Mouse (Mus musculus): ENCODE measurements around the gene Col9a1. TPM values are rescaled to one million over a fixed set of nuclear protein-coding genes. Genes with fewer than 3 reads are reported as not detected.

Col9a1 gene
- polyA plus RNA-seq, 1 experiment = not detected

DNA sequence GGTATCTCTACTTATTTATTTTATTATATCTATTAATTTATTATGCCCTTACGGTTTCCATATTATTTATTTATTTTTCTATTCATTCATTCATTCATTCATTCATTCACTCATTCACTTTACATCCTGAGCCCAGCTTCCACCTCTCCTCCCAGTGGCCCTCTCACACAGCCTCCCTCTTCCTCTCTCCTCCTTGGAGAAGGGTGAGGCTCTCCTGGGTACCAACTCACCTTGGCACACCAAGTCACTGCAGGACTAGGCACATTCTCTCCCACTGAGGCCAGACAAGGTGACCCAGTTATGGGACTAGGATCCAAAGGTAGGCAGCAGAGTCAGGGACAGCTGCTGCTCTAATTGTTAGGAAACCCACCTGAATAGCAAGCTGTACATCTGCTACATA, 5.5 kb upstream of the Col9a1 start:
- Histone ChIP-seq H3K27me3 (replicated peaks) (no peaks in the 10 kb centered on the region), H3K4me3 (replicated peaks) (no peak overlapping the region), H3K4me1 (no peaks in the 10 kb centered on the region), H3K36me3 (replicated peaks; ENCODE audit: low read length) (no peaks in the 10 kb centered on the region), H3K9me3 (peaks cover 5% of the 10 kb centered on the region)
- TF ChIP-seq FLI1 (IDR thresholded peaks at IDR 0.05; ENCODE audit: low read length) = no peak
- TF ChIP-seq GATA1 (IDR thresholded peaks at IDR 0.05; ENCODE audit: borderline replicate concordance, low read length) = no peak

GRCm38 (mm10) chr1:24172656-24173055, 4.8 kb upstream of the Col9a1 start:
- H3K36me3 ChIP-seq (replicated peaks; ENCODE audit: low read length) = no peaks in the 10 kb centered on the region
- H3K27me3 ChIP-seq (replicated peaks) = no peaks in the 10 kb centered on the region
- no peak overlapping the region for H3K4me3 ChIP-seq (replicated peaks)
- H3K4me1 ChIP-seq = no peaks in the 10 kb centered on the region
- H3K9me3 ChIP-seq = peaks cover 5% of the 10 kb centered on the region
- TF ChIP-seq FLI1 (IDR thresholded peaks at IDR 0.05; ENCODE audit: low read length) (no peak), GATA1 (IDR thresholded peaks at IDR 0.05; ENCODE audit: borderline replicate concordance, low read length) (no peak)

- no peaks in the 10 kb centered on the region for H3K36me3 ChIP-seq (replicated peaks; ENCODE audit: low read length)
- peaks cover 5% of the 10 kb centered on the region for H3K9me3 ChIP-seq
- no peaks in the 10 kb centered on the region for H3K4me1 ChIP-seq
- no peaks in the 10 kb centered on the region for H3K27me3 ChIP-seq (replicated peaks)
- H3K4me3 ChIP-seq (replicated peaks) = no peak overlapping the region
- TF ChIP-seq GATA1 (IDR thresholded peaks at IDR 0.05; ENCODE audit: borderline replicate concordance, low read length) (no peak), FLI1 (IDR thresholded peaks at IDR 0.05; ENCODE audit: low read length) (no peak)
Measured at GRCm38 (mm10) chr1:24175761-24176160, 1.6 kb upstream of the Col9a1 start.

DNA sequence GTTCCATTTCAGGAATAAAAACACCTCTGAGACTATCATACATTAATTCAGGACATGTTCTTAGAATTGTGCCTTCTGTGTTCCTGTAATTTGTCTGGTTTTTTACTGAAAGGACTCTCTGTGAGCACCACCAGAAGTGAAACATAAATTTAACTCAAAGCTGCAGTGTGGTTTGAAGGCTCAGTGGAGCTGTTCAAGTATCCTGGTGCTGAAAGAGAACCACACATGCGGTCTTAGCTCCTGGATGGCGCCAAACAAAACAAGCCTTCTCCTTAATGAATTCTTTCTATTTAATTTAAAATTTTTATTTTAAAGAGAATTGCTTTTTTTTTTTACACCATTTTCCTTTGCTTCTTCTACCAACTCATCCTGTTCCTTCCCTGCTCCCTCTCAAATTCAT, 2.4 kb downstream of the Col9a1 start:
- Histone ChIP-seq H3K4me1 (no peaks in the 10 kb centered on the region), H3K36me3 (replicated peaks; ENCODE audit: low read length) (no peaks in the 10 kb centered on the region), H3K9me3 (peaks cover 5% of the 10 kb centered on the region), H3K27me3 (replicated peaks) (no peaks in the 10 kb centered on the region), H3K4me3 (replicated peaks) (no peak overlapping the region)
- TF ChIP-seq GATA1 (IDR thresholded peaks at IDR 0.05; ENCODE audit: borderline replicate concordance, low read length) = no peak
- no peak for TF ChIP-seq FLI1 (IDR thresholded peaks at IDR 0.05; ENCODE audit: low read length)

DNA sequence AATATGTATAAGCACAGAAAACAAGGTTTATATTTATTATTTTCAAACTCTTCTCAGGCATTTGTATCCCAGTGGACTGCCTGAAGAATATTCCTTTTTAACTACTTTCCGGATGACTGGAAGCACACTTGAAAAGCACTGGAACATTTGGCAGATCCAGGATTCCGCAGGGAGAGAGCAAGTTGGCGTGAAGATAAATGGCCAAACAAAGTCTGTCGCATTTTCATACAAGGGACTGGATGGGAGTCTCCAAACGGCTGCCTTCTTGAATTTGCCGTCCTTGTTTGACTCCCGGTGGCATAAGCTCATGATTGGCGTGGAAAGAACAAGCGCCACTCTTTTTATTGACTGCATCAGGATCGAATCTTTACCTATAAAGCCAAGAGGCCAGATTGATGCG, 7.6 kb downstream of the Col9a1 start:
- no peak overlapping the region for H3K4me3 ChIP-seq (replicated peaks)
- H3K36me3 ChIP-seq (replicated peaks; ENCODE audit: low read length) = no peaks in the 10 kb centered on the region

GRCm38 (mm10) chr1:24186964-24187363, 9.6 kb downstream of the Col9a1 start:
- H3K27me3 ChIP-seq (replicated peaks) = no peaks in the 10 kb centered on the region
- no peaks in the 10 kb centered on the region for H3K36me3 ChIP-seq (replicated peaks; ENCODE audit: low read length)
- no peak overlapping the region for H3K4me3 ChIP-seq (replicated peaks)
- no peaks in the 10 kb centered on the region for H3K4me1 ChIP-seq
- H3K9me3 ChIP-seq = no peaks in the 10 kb centered on the region; the same call in 1 of the 2 replicates
- TF ChIP-seq FLI1 (IDR thresholded peaks at IDR 0.05; ENCODE audit: low read length) (no peak), GATA1 (IDR thresholded peaks at IDR 0.05; ENCODE audit: borderline replicate concordance, low read length) (no peak)

More for the DNA sequence above, 7.6 kb downstream of the Col9a1 start:
- TF ChIP-seq FLI1 (IDR thresholded peaks at IDR 0.05; ENCODE audit: low read length) = no peak
- TF ChIP-seq GATA1 (IDR thresholded peaks at IDR 0.05; ENCODE audit: borderline replicate concordance, low read length) = no peak
- Histone ChIP-seq H3K9me3 (no peaks in the 10 kb centered on the region; the same call in none of the 2 replicates), H3K27me3 (replicated peaks) (no peaks in the 10 kb centered on the region), H3K4me1 (no peaks in the 10 kb centered on the region)

GRCm38 (mm10) chr1:24191668-24192067, 14.3 kb downstream of the Col9a1 start:
- Histone ChIP-seq H3K4me3 (replicated peaks) (no peak overlapping the region), H3K36me3 (replicated peaks; ENCODE audit: low read length) (no peaks in the 10 kb centered on the region), H3K4me1 (no peaks in the 10 kb centered on the region), H3K9me3 (no peaks in the 10 kb centered on the region; the same call in 1 of the 2 replicates), H3K27me3 (replicated peaks) (no peaks in the 10 kb centered on the region)
- no peak for TF ChIP-seq FLI1 (IDR thresholded peaks at IDR 0.05; ENCODE audit: low read length)
- TF ChIP-seq GATA1 (IDR thresholded peaks at IDR 0.05; ENCODE audit: borderline replicate concordance, low read length) = no peak

DNA sequence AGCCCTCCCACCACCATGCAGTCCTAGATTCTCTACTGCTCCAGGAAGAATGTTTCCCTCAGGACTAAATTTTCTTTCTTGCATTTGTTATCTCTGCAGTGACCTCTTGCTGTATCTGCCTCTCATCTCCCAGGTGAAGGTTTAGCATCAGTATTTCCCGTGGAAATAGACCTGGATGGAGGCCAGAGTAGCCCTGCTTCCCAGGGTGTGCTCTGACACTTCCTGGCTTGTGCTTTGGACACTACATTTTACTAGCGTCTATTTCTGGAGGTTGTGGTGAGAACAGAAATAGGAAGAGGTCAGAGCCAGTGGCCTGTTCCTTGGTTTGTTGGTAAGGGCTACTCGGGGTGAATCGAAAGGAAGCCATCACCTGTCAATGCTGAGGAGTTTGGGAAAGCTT, 16.7 kb downstream of the Col9a1 start:
- Histone ChIP-seq H3K4me3 (replicated peaks) (no peak overlapping the region), H3K9me3 (no peaks in the 10 kb centered on the region; the same call in 1 of the 2 replicates), H3K36me3 (replicated peaks; ENCODE audit: low read length) (no peaks in the 10 kb centered on the region), H3K27me3 (replicated peaks) (no peaks in the 10 kb centered on the region), H3K4me1 (no peaks in the 10 kb centered on the region)
- no peak for TF ChIP-seq GATA1 (IDR thresholded peaks at IDR 0.05; ENCODE audit: borderline replicate concordance, low read length)
- no peak for TF ChIP-seq FLI1 (IDR thresholded peaks at IDR 0.05; ENCODE audit: low read length)

DNA sequence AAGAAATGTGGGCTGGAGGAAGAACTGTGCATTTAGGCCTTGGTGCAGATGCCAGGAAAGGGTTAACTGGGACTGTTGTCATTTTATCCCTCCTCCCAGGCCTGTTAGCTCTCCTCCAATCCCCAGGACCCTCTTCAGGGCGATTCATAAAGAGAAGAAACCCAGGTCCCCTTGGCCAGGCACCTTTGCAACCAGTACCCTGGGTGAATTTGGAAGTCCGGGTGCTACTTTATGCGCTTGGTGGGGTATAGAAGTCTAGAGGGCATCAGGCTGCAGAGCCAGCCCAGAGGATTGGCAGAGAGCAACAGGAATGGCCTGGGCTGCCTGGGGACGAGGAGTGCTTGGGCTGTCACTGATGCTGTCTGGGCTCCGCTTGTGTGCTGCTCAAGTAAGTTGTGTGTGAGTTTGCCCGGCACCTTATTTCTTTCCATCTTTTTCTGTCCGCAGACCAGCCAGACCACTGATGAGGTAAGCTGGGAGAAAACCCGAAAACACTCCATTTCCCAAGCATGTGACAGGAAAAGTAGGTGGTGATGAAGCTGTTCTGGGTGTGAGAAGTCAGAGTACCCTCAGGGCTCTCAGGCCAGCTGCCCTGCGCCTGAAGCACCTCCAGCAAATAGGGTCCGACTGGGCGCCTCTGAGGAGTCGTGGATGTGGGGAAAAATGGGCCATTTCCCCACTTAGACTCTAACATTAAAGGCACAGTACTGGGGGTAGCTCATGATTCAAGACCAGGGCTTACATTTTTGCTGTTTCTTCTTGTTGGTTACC, 17.8 kb downstream of the Col9a1 start:
- H3K9me3 ChIP-seq = no peaks in the 10 kb centered on the region
- no peaks in the 10 kb centered on the region for H3K36me3 ChIP-seq (replicated peaks; ENCODE audit: low read length)
- no peak overlapping the region for H3K4me3 ChIP-seq (replicated peaks)
- TF ChIP-seq FLI1 (IDR thresholded peaks at IDR 0.05; ENCODE audit: low read length) = no peak
- TF ChIP-seq GATA1 (IDR thresholded peaks at IDR 0.05; ENCODE audit: borderline replicate concordance, low read length) = no peak
- no peaks in the 10 kb centered on the region for H3K27me3 ChIP-seq (replicated peaks)
- H3K4me1 ChIP-seq = no peaks in the 10 kb centered on the region

- Histone ChIP-seq H3K4me3 (replicated peaks) (no peak overlapping the region), H3K4me1 (no peaks in the 10 kb centered on the region), H3K36me3 (replicated peaks; ENCODE audit: low read length) (no peaks in the 10 kb centered on the region), H3K9me3 (no peaks in the 10 kb centered on the region), H3K27me3 (replicated peaks) (no peaks in the 10 kb centered on the region)
- no peak for TF ChIP-seq GATA1 (IDR thresholded peaks at IDR 0.05; ENCODE audit: borderline replicate concordance, low read length)
- no peak for TF ChIP-seq FLI1 (IDR thresholded peaks at IDR 0.05; ENCODE audit: low read length)
Measured at GRCm38 (mm10) chr1:24195951-24196517, 18.6 kb downstream of the Col9a1 start.
